Mouse (Mus musculus) neural tube, embryonic 12.5 days (tissue): ENCODE results near the gene Arpc2. TPM values are rescaled to one million over a fixed set of nuclear protein-coding genes. Genes with fewer than 3 reads are reported as not detected.

Source experiments
- ATAC-seq: fragments of 200-750 bp; cut with Nextera tagmentation; 2 replicates; pipeline ENCODE4 v1.8.0; 2017; ENCODE audit warnings: low read depth, mild to moderate bottlenecking, moderate TSS enrichment, moderate library complexity; ENCODE audit not compliant: low FRiP score
- H3K27ac ChIP-seq: fragments of 300-500 bp; sonication (generic); 2 replicates; pipeline ENCODE4 v1.5.1; 2016
- H3K27me3 ChIP-seq: fragments of 300-500 bp; sonication (generic); replicated peaks from 2 replicates; pipeline ENCODE4 v1.6.1; 2016; ENCODE audit warnings: mild to moderate bottlenecking
- H3K36me3 ChIP-seq: fragments of 300-500 bp; sonication (generic); 2 replicates; pipeline ENCODE4 v1.6.1; 2016; ENCODE audit warnings: mild to moderate bottlenecking
- H3K4me1 ChIP-seq: fragments of 300-500 bp; sonication (generic); 2 replicates; pipeline ENCODE4 v1.6.1; 2016
- H3K4me2 ChIP-seq: fragments of 300-500 bp; sonication (generic); replicated peaks from 2 replicates; pipeline ENCODE4 v1.6.1; 2016; ENCODE audit warnings: mild to moderate bottlenecking
- H3K4me3 ChIP-seq: fragments of 300-500 bp; sonication (generic); 2 replicates; pipeline ENCODE4 v1.5.1; 2016
- H3K9ac ChIP-seq: fragments of 300-500 bp; sonication (generic); 2 replicates; pipeline ENCODE4 v1.6.1; 2016; ENCODE audit warnings: mild to moderate bottlenecking
- H3K9me3 ChIP-seq: fragments of 300-500 bp; sonication (generic); 2 replicates; pipeline ENCODE4 v1.6.1; 2016; ENCODE audit warnings: mild to moderate bottlenecking
- WGBS: fragments of 180-500 bp; shearing (Covaris S2); methylation state at CpG from one replicate; pipeline ENCODE4 v1.1.7; 2016; 5-methylcytosine and 5-hydroxymethylcytosine counted together
- microRNA counts: library from miRNA; unstranded; fragments of <30 nt; microRNA quantifications from one replicate; lab custom pipeline; 2017
- microRNA-seq: library from miRNA; unstranded; fragments of <30 nt; microRNA quantifications from one replicate; pipeline ENCODE4, GENCODE M21; 2017
- polyA plus RNA-seq: library from polyadenylated mRNA; unstranded; fragments of >200 nt; fragmentation: Nextera tagmentation; extraction: Ambion mirVana; gene quantifications from 2 replicates; pipeline ENCODE4 v1.2.1, GENCODE M21; 2016

Arpc2 gene
- polyA plus RNA-seq, 1 experiment from 2014 or later = 394 TPM

- no peak for ATAC-seq
- no peaks in the 10 kb centered on the region for H3K36me3 ChIP-seq
- peaks cover 12% of the 10 kb centered on the region for H3K27me3 ChIP-seq
- no peaks in the 10 kb centered on the region for H3K9me3 ChIP-seq
- 60% methylated on average over 10 of the region's 10 CpGs for WGBS
- no peak overlapping the region for H3K27ac ChIP-seq
- no peak overlapping the region for H3K4me2 ChIP-seq
- peaks cover 11% of the 10 kb centered on the region for H3K4me1 ChIP-seq
- no peak overlapping the region for H3K9ac ChIP-seq
- H3K4me3 ChIP-seq = no peak overlapping the region
Measured at GRCm38 (mm10) chr1:74308001-74308964, 72.4 kb downstream of the Arpc2 start.

GRCm38 (mm10) chr1:74309767-74310166 lies 73.9 kb downstream of the Arpc2 start:
- Histone ChIP-seq H3K4me1 (no peaks in the 10 kb centered on the region), H3K4me2 (no peak overlapping the region), H3K27ac (no peak overlapping the region), H3K36me3 (no peaks in the 10 kb centered on the region), H3K9ac (no peak overlapping the region), H3K9me3 (no peaks in the 10 kb centered on the region), H3K4me3 (no peak overlapping the region), H3K27me3 (no peaks in the 10 kb centered on the region)
- no peak for ATAC-seq
- 63% methylated on average over 3 of the region's 3 CpGs for WGBS

GRCm38 (mm10) chr1:74313049-74313692 lies 77.3 kb downstream of the Arpc2 start:
- Histone ChIP-seq H3K4me1 (peaks cover 5% of the 10 kb centered on the region; the same call in 1 of the 2 replicates), H3K27me3 (no peaks in the 10 kb centered on the region), H3K4me2 (no peak overlapping the region), H3K9me3 (no peaks in the 10 kb centered on the region), H3K9ac (no peak overlapping the region), H3K27ac (no peak overlapping the region), H3K36me3 (no peaks in the 10 kb centered on the region), H3K4me3 (no peak overlapping the region)
- WGBS = 7% methylated on average over 3 of the region's 3 CpGs
- ATAC-seq = no peak

- no peaks in the 10 kb centered on the region for H3K9me3 ChIP-seq
- no peak overlapping the region for H3K4me2 ChIP-seq
- no peak for ATAC-seq
- no peaks in the 10 kb centered on the region for H3K36me3 ChIP-seq
- H3K27ac ChIP-seq = no peak overlapping the region
- H3K27me3 ChIP-seq = no peaks in the 10 kb centered on the region
- H3K4me1 ChIP-seq = peaks cover 5% of the 10 kb centered on the region; the same call in 1 of the 2 replicates
- WGBS = 94% methylated on average over 3 of the region's 3 CpGs
- no peak overlapping the region for H3K9ac ChIP-seq
- H3K4me3 ChIP-seq = no peak overlapping the region
Measured at GRCm38 (mm10) chr1:74314796-74315195, 78.9 kb downstream of the Arpc2 start.

- no peak overlapping the region for H3K4me2 ChIP-seq
- H3K36me3 ChIP-seq = no peaks in the 10 kb centered on the region
- no peak overlapping the region for H3K27ac ChIP-seq
- no peak for ATAC-seq
- no peaks in the 10 kb centered on the region for H3K9me3 ChIP-seq
- 87% methylated on average over 4 of the region's 4 CpGs for WGBS
- H3K27me3 ChIP-seq = no peaks in the 10 kb centered on the region
- peaks cover 5% of the 10 kb centered on the region; the same call in 1 of the 2 replicates for H3K4me1 ChIP-seq
- no peak overlapping the region for H3K4me3 ChIP-seq
- no peak overlapping the region for H3K9ac ChIP-seq
Measured at GRCm38 (mm10) chr1:74316114-74316827, 80.4 kb downstream of the Arpc2 start.

MicroRNAs encoded within 50 kb of the gene (microRNA counts, 519-probe panel; counts per million panel counts)
- 342 counts per million, percentile 67 among the panel's probes with 10 or more counts for microRNA mmu-miR-1928 (lab: Ali Mortazavi, UCI)

Small RNAs within 50 kb of the gene (microRNA-seq; reads per million reads assigned to microRNA genes)
- gene Mir1928 = not detected

Other genes with a start within 250 kb of the Arpc2 start
- 13.8 and 16.5 TPM in 2 replicates for gene Tns1, start 111.6 kb upstream of the Arpc2 start, polyA plus RNA-seq
- 0.37 and 0.51 TPM in 2 replicates for gene Rufy4, start 110.5 kb upstream of the Arpc2 start, polyA plus RNA-seq
- 0.08 and 0.32 TPM in 2 replicates for gene Cxcr2, start 82.1 kb upstream of the Arpc2 start, polyA plus RNA-seq
- gene Cxcr1, start 41.5 kb upstream of the Arpc2 start, polyA plus RNA-seq = not detected in 2 replicates
- gene Gpbar1, start 42.5 kb downstream of the Arpc2 start, polyA plus RNA-seq = 0.19 TPM in 1 of 2 replicates, not detected in the other
- 189 and 196 TPM in 2 replicates for gene Aamp, start 48.7 kb downstream of the Arpc2 start, polyA plus RNA-seq
- 96.1 and 104 TPM in 2 replicates for gene Pnkd, start 48.8 kb downstream of the Arpc2 start, polyA plus RNA-seq
- gene Tmbim1, start 69.5 kb downstream of the Arpc2 start, polyA plus RNA-seq = 9.0 and 9.5 TPM in 2 replicates
- gene Catip, start 126.0 kb downstream of the Arpc2 start, polyA plus RNA-seq = 0.25 and 0.75 TPM in 2 replicates
- 2.1 and 4.1 TPM in 2 replicates for gene Slc11a1, start 139.1 kb downstream of the Arpc2 start, polyA plus RNA-seq
- gene Ctdsp1, start 155.4 kb downstream of the Arpc2 start, polyA plus RNA-seq = 29.9 and 31.3 TPM in 2 replicates
- gene Vil1, start 173.3 kb downstream of the Arpc2 start, polyA plus RNA-seq = 0.15 and 0.17 TPM in 2 replicates